Mouse (Mus musculus) embryo, embryonic 10 days (tissue): ENCODE data around the gene Nomo1.
A peak's percentile ranks its signal among the peaks of the same experiment; 100 is the strongest.

Experiments used
- DNase-seq: peaks from one replicate; pipeline ENCODE4 v3.0.0-alpha.2; 2015; ENCODE audit warnings: low spot score

Gene Nomo1

GRCm38 (mm10) chr7:46033109-46033869 lies at the start of gene Nomo1:
Gene Nomo1 (plus strand): TSS chr7:46033698.
- peak; percentile 95 for DNase-seq

GRCm38 (mm10) chr7:45986893-45987292 lies 46.6 kb upstream of the Nomo1 start:
- no peak for DNase-seq

- DNase-seq, result no peak
Measured at GRCm38 (mm10) chr7:45988344-45988743, 45.2 kb upstream of the Nomo1 start.

GRCm38 (mm10) chr7:45992470-45992869 lies 41.0 kb upstream of the Nomo1 start:
- DNase-seq, result no peak

- DNase-seq, result no peak
Measured at GRCm38 (mm10) chr7:46000577-46000976, 32.9 kb upstream of the Nomo1 start.

GRCm38 (mm10) chr7:46002748-46003147 lies 30.8 kb upstream of the Nomo1 start:
- DNase-seq, result no peak

GRCm38 (mm10) chr7:46009578-46009977 lies 23.9 kb upstream of the Nomo1 start:
- peak; percentile 82 for DNase-seq

- no peak for DNase-seq
Measured at GRCm38 (mm10) chr7:46012121-46012520, 21.4 kb upstream of the Nomo1 start.

GRCm38 (mm10) chr7:46013266-46014010 lies 20.1 kb upstream of the Nomo1 start:
- DNase-seq, result peak; percentile 86

- no peak for DNase-seq
Measured at GRCm38 (mm10) chr7:46019594-46019993, 13.9 kb upstream of the Nomo1 start.

- DNase-seq, result no peak
Measured at GRCm38 (mm10) chr7:46021951-46022350, 11.5 kb upstream of the Nomo1 start.

- DNase-seq, result no peak
Measured at GRCm38 (mm10) chr7:46025436-46025835, 8.1 kb upstream of the Nomo1 start.

- DNase-seq, result no peak
Measured at GRCm38 (mm10) chr7:46028681-46029080, 4.8 kb upstream of the Nomo1 start.

GRCm38 (mm10) chr7:46029299-46030144 lies 4.0 kb upstream of the Nomo1 start:
- DNase-seq, result no peak

- peak; percentile 67 for DNase-seq
Measured at GRCm38 (mm10) chr7:46030145-46030488, 3.4 kb upstream of the Nomo1 start, which contains the start of gene Abcc6. Gene Abcc6 (minus strand): TSS chr7:46030302.

GRCm38 (mm10) chr7:46031075-46031474 lies 2.4 kb upstream of the Nomo1 start:
- DNase-seq, result no peak

- DNase-seq, result no peak
Measured at GRCm38 (mm10) chr7:46033870-46034337, 406 bp downstream of the Nomo1 start.

- DNase-seq, result no peak
Measured at GRCm38 (mm10) chr7:46034991-46035390, 1.5 kb downstream of the Nomo1 start.

GRCm38 (mm10) chr7:46035468-46035867 lies 2.0 kb downstream of the Nomo1 start:
- DNase-seq, result no peak

- DNase-seq, result no peak
Measured at GRCm38 (mm10) chr7:46037433-46037832, 3.9 kb downstream of the Nomo1 start.

- no peak for DNase-seq
Measured at GRCm38 (mm10) chr7:46039873-46040272, 6.4 kb downstream of the Nomo1 start.

GRCm38 (mm10) chr7:46044106-46044505 lies 10.6 kb downstream of the Nomo1 start:
- DNase-seq, result no peak
